Mouse (Mus musculus): Measurements from ENCODE around the gene Emx1. TPM values are rescaled to one million over a fixed set of nuclear protein-coding genes. Genes with fewer than 3 reads are reported as not detected.

Emx1 gene
- polyA plus RNA-seq, 1 experiment from 2014 or later: not detected

DNA sequence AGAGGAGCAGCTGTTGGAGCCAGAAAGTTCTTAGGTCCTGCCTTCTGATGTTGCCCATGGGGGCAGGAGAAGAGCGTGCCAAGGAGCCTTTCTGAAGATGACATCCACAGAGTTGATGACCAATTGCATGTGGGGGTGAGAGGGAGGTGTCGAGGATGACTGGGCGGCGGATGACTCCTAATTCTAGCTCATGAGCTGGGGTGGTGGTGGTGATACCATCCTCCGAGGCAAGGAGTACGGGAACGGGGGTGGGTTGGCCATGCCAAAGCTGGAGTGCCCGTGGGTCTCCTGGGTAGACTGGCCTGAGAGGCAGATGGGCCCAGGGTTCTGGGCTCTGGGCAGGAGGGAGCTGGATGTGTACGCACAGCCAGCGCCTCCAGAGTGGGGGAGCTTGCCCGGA, 32.5 kb downstream of the Emx1 start:
- H3K4me3 ChIP-seq (replicated peaks): no peak overlapping the region
- H3K36me3 ChIP-seq: no peaks in the 10 kb centered on the region
- 96% methylated on average over 11 of the region's 11 CpGs for WGBS
- H3K4me1 ChIP-seq: peaks cover 9% of the 10 kb centered on the region
- no peak overlapping the region for H3K27ac ChIP-seq (replicated peaks)
- no peaks in the 10 kb centered on the region for H3K9me3 ChIP-seq (replicated peaks)
- no peak overlapping the region for H3K9ac ChIP-seq (replicated peaks)
- ATAC-seq (ENCODE audit: low FRiP score): no peak
- H3K4me2 ChIP-seq: no peak overlapping the region
- H3K27me3 ChIP-seq (replicated peaks): no peaks in the 10 kb centered on the region

DNA sequence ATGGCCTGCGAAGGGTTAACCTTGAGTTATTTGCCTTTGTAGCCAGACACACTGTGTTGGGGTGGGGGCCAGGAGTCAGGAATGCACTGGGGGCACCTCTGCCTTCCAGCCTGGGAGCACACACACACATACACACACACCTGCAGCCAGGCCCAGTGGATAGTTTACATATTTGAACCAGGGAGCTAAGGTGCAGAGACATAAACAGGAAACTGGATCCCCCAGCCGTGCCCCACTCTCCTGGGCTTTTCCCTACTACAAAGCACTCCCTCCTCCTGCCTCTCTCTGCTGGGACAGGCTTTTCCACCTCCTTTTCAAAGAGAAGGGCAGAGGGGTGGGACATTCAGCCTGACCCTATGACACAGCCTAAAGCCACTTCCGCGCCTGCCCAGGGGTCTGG, 33.7 kb downstream of the Emx1 start:
- H3K9me3 ChIP-seq (replicated peaks): no peaks in the 10 kb centered on the region
- no peak for ATAC-seq (ENCODE audit: low FRiP score)
- H3K4me1 ChIP-seq: peaks cover 9% of the 10 kb centered on the region
- WGBS: 51% methylated on average over 4 of the region's 4 CpGs
- H3K27me3 ChIP-seq (replicated peaks): no peaks in the 10 kb centered on the region
- no peak overlapping the region for H3K27ac ChIP-seq (replicated peaks)
- H3K36me3 ChIP-seq: no peaks in the 10 kb centered on the region
- H3K4me3 ChIP-seq (replicated peaks): no peak overlapping the region
- no peak overlapping the region for H3K4me2 ChIP-seq
- no peak overlapping the region for H3K9ac ChIP-seq (replicated peaks)

DNA sequence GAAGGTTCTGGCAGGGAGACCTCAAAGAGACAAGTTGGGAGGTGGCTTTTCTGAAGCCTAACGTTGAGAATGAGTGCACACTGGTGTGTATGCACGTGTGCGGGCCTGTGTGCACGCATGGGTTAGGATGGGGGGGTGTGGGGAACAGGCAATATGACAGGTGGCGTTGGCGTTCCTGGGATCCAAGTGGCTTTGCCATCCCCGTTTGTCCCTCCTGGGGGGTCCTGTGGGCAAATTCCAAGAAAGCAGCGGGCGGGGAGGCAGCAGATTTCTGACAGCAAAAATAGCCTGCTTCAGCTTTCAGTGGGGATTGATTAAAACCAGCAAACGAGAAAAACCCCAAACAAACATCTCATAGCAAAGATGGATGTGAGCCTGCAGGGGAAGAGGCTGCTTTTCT, 35.3 kb downstream of the Emx1 start:
- no peak overlapping the region for H3K4me2 ChIP-seq
- ATAC-seq (ENCODE audit: low FRiP score): no peak
- 87% methylated on average over 10 of the region's 10 CpGs for WGBS
- H3K9me3 ChIP-seq (replicated peaks): no peaks in the 10 kb centered on the region
- no peak overlapping the region for H3K9ac ChIP-seq (replicated peaks)
- H3K4me1 ChIP-seq: peaks cover 9% of the 10 kb centered on the region
- H3K27ac ChIP-seq (replicated peaks): no peak overlapping the region
- no peak overlapping the region for H3K4me3 ChIP-seq (replicated peaks)
- no peaks in the 10 kb centered on the region for H3K27me3 ChIP-seq (replicated peaks)
- H3K36me3 ChIP-seq: no peaks in the 10 kb centered on the region

DNA sequence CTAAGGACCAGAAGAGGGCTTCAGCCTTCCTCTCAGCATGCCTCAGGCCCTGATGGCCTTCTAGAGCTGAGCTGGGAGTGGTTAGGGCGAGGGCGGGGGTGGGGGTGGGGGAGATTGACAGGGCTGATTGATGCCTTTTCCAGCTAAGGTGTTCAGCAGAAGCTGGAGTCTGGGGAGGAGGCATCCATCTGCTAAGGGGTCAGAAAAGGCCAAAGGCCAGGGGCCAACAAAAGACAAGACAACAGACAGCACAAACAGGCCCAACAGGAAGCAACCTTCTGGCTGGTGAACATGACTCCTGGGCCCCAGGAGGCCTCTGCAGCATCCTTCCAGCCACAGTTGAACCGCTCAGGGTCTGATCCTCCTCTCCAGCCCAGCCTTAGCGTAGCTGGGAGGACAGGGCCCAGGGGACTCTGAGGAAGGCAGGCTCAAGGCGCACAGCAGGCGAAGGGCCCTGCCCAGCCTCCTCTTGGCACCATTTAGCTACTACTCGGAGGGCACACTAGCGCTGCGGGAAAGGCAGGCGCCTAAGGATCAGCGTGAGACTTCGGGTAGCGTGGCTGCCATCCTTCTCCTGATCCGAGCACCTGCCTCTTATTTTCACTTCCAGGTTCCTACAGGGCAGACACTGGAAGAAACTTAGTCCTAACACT, 36.4 kb downstream of the Emx1 start:
- no peaks in the 10 kb centered on the region for H3K27me3 ChIP-seq (replicated peaks)
- no peak overlapping the region; the same call in 1 of the 2 replicates for H3K9ac ChIP-seq (replicated peaks)
- H3K27ac ChIP-seq (replicated peaks): no peak overlapping the region
- WGBS: 35% methylated on average over 14 of the region's 14 CpGs
- H3K4me2 ChIP-seq: no peak overlapping the region
- H3K4me1 ChIP-seq: peaks cover 9% of the 10 kb centered on the region
- H3K36me3 ChIP-seq: no peaks in the 10 kb centered on the region
- no peak for ATAC-seq (ENCODE audit: low FRiP score)
- H3K9me3 ChIP-seq (replicated peaks): no peaks in the 10 kb centered on the region
- H3K4me3 ChIP-seq (replicated peaks): no peak overlapping the region

DNA sequence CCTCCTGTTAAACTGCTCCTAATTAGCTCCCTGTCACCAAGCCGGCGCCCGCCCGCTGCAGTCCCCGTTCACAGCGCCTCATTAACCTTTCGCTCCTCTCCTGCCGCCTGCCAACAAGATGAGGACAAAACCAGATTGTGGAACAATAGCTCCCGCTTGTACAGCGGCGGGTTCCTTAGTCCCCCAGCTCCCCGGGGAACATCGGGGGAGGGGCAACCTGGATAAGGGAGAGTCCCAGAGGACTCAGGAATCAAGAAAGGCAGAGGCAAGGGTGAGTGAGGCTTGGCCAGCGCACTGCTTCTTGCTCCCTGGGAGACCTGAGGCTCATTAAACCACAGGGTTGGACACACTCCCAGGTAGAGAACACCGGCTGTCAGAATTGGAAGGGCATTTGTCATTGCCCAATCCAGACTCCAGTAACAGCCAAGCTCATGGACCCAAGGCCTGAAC, 37.2 kb downstream of the Emx1 start:
- Histone ChIP-seq H3K36me3 (no peaks in the 10 kb centered on the region), H3K9me3 (replicated peaks) (no peaks in the 10 kb centered on the region), H3K27me3 (replicated peaks) (no peaks in the 10 kb centered on the region), H3K27ac (replicated peaks) (no peak overlapping the region), H3K4me3 (replicated peaks) (no peak overlapping the region), H3K4me2 (no peak overlapping the region), H3K9ac (replicated peaks) (no peak overlapping the region), H3K4me1 (peaks cover 4% of the 10 kb centered on the region; the same call in 1 of the 2 replicates)
- no peak for ATAC-seq (ENCODE audit: low FRiP score)
- 28% methylated on average over 15 of the region's 15 CpGs for WGBS

DNA sequence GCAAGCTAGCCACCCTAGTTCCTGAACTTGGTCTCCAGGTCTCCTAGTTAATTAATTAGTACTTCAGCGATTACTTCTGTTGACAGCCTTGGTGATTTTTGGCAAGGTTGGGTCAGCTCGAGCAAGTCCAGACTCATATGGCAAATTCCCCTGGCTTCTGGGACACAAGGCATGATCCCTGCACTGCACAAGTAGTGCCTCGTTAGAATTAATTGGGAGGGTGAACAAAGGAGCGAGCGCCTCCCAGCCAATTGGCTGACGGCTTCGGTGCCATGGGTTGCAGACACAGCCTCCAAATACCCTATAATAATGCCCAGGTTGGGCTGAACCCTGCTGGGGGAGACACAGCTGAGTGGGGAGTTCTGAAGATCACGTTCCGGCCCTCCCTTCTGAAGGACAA, 39.3 kb downstream of the Emx1 start:
- Histone ChIP-seq H3K4me1 (peaks cover 4% of the 10 kb centered on the region; the same call in 1 of the 2 replicates), H3K9me3 (replicated peaks) (no peaks in the 10 kb centered on the region), H3K9ac (replicated peaks) (no peak overlapping the region), H3K4me3 (replicated peaks) (no peak overlapping the region), H3K27ac (replicated peaks) (no peak overlapping the region), H3K27me3 (replicated peaks) (no peaks in the 10 kb centered on the region), H3K4me2 (no peak overlapping the region), H3K36me3 (no peaks in the 10 kb centered on the region)
- no peak for ATAC-seq (ENCODE audit: low FRiP score)
- WGBS: 70% methylated on average over 9 of the region's 9 CpGs

DNA sequence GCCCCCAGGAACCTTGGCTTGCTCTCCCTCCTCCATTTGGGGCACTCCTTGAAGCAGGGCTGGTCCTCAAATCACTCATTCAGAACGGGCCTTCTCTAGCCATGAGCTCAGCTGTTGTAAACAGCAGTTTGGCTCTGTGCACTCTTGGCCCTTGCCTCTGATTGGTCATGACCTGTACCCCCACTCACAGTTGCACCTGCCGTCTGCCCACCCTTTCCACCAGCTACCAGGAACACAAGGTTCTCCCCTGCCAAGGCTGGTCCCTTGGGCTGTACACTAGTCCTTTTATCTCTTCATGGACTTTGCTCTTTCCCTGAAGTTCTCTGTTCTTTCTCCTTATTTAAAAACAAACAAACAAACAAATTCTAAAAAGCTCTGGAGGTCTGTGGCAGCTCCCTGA, 40.3 kb downstream of the Emx1 start:
- Histone ChIP-seq H3K4me2 (no peak overlapping the region), H3K27ac (replicated peaks) (no peak overlapping the region), H3K4me1 (peaks cover 12% of the 10 kb centered on the region), H3K9me3 (replicated peaks) (no peaks in the 10 kb centered on the region), H3K9ac (replicated peaks) (no peak overlapping the region), H3K27me3 (replicated peaks) (no peaks in the 10 kb centered on the region), H3K4me3 (replicated peaks) (no peak overlapping the region), H3K36me3 (no peaks in the 10 kb centered on the region)
- WGBS: 66% methylated on average over 2 of the region's 2 CpGs
- no peak for ATAC-seq (ENCODE audit: low FRiP score)

DNA sequence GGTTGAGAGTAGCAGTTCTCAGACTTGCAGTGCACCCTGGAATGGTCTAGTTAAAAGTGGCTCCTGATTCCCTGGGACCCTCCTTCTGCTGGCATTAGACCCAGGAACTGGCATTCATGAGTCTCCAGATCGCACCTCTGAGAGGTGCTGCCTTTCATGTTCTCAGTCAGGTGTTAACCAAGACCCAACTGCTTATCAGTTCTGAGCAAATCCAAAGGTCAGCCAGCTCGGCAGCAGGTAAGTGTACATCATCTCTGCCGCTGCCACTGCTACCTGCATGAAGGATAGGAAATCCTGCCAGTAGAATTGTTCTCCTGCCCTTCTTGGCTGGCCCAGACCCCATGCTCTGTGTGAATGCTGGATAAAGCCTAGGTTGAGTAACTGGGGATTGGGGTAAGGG, 43.5 kb downstream of the Emx1 start:
- H3K36me3 ChIP-seq: no peaks in the 10 kb centered on the region
- no peaks in the 10 kb centered on the region for H3K27me3 ChIP-seq (replicated peaks)
- H3K9me3 ChIP-seq (replicated peaks): no peaks in the 10 kb centered on the region
- H3K9ac ChIP-seq (replicated peaks): no peak overlapping the region
- H3K27ac ChIP-seq (replicated peaks): no peak overlapping the region
- WGBS: 81% methylated on average over 3 of the region's 3 CpGs
- peaks cover 16% of the 10 kb centered on the region for H3K4me1 ChIP-seq
- no peak overlapping the region for H3K4me2 ChIP-seq
- H3K4me3 ChIP-seq (replicated peaks): no peak overlapping the region
- ATAC-seq (ENCODE audit: low FRiP score): no peak

DNA sequence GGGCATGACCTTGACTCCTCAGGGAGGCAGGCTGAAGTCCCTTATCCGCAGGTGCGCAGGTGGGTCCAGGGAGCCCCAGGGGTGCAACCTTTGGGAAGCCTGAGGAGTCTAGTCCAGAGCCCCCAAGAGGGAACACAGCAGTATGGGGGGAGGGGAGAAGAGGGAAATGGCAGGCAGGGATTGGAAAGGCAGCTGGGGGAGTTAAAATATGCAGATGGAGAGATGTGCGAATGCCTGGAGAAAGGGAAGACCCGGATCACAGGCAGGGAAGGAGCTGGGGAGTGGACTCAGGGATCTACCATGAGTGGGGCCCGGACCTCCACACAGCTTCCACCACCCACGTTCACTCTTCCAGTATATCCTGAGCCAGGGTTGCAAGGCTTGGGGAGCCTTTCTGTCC, 44.2 kb downstream of the Emx1 start:
- Histone ChIP-seq H3K4me1 (peaks cover 16% of the 10 kb centered on the region), H3K9ac (replicated peaks) (no peak overlapping the region), H3K4me2 (no peak overlapping the region), H3K9me3 (replicated peaks) (no peaks in the 10 kb centered on the region), H3K27ac (replicated peaks) (no peak overlapping the region), H3K4me3 (replicated peaks) (no peak overlapping the region), H3K27me3 (replicated peaks) (no peaks in the 10 kb centered on the region), H3K36me3 (no peaks in the 10 kb centered on the region)
- WGBS: 35% methylated on average over 6 of the region's 6 CpGs
- ATAC-seq (ENCODE audit: low FRiP score): no peak

DNA sequence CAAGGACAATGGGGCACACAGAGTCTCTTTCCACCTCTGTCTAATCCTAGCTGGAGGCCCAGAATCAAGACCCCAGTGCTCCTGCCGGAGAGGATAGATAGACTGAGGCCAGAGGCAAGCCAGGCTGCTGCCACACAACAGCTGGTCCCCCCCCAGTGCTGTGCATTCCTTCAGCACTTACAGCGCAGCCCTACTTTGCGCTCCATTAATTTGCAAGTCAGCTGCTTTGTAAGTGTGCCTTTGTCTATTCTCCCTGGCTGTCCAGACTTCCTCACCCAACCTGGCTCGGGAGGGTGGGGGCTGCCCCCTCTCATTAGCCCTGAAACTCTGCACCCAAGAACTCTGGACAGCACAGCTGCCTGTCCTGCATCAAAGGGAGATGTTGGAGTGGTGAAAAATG, 44.8 kb downstream of the Emx1 start:
- Histone ChIP-seq H3K27me3 (replicated peaks) (no peaks in the 10 kb centered on the region), H3K27ac (replicated peaks) (no peak overlapping the region), H3K4me3 (replicated peaks) (no peak overlapping the region), H3K36me3 (no peaks in the 10 kb centered on the region), H3K9ac (replicated peaks) (no peak overlapping the region), H3K4me2 (no peak overlapping the region), H3K9me3 (replicated peaks) (no peaks in the 10 kb centered on the region), H3K4me1 (peaks cover 16% of the 10 kb centered on the region)
- 30% methylated on average over 4 of the region's 4 CpGs for WGBS
- no peak for ATAC-seq (ENCODE audit: low FRiP score)

DNA sequence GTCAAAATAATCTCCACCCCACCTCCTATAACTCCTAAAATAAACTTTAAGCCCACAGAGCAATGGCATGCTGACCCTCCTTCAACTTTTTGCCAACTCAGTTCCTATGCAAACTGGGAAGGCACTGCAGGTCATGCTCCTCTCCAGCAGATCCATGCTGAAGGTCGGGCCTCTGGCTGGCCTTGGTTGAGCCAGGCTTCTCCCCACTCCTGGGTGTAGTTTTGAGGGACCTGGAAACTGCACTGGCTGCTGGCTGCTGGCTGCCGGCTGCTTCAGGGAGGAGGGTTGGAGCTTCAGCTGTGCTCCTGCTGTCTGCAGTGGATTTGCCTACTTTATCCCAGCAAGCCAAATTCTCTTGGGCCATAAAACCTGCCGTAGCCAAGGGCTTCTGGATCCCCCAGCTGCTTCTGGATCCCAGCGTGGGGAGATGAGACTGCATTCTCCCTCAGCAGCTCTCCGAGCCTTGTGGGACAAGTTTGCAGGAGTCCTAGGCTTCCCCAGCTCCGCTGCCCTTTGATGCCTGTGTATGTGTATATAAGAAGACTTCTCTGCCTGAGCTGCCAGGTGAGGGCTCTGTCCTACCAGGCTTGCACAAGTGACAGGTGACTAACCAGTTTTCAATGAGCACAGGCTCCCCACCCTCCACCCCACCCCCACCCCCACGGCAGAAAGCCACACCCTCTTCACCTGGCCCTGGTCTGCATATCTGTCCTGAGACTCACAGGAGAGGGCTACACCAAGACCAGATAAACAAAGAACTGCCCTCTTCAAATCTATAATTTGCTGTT, 45.8 kb downstream of the Emx1 start:
- H3K36me3 ChIP-seq: no peaks in the 10 kb centered on the region
- H3K27me3 ChIP-seq (replicated peaks): no peaks in the 10 kb centered on the region
- no peak overlapping the region for H3K27ac ChIP-seq (replicated peaks)
- WGBS: 21% methylated on average over 7 of the region's 7 CpGs
- no peak overlapping the region for H3K4me2 ChIP-seq
- H3K9ac ChIP-seq (replicated peaks): no peak overlapping the region
- no peak for ATAC-seq (ENCODE audit: low FRiP score)
- H3K9me3 ChIP-seq (replicated peaks): no peaks in the 10 kb centered on the region
- H3K4me3 ChIP-seq (replicated peaks): no peak overlapping the region
- peaks cover 16% of the 10 kb centered on the region for H3K4me1 ChIP-seq

DNA sequence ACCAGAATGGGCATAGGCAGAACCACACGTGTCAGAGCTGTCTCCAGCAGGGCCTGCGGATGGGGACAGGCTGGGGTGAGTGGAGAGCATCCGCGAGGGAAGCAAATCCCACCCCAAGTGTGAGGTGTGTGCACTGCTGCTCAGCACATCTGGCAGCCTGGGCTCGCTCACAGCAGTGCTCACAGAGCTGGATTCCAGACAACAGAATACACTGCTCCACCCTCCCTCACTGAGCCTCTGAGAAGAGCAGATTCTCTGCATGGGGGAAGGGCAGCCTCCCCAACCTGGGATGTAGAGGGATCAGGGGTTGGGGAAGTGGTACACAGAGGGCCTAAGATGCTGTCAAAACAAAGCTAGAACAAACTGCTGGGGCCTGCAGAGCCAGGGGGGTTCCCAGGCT, 47.6 kb downstream of the Emx1 start:
- Histone ChIP-seq H3K36me3 (no peaks in the 10 kb centered on the region), H3K9me3 (replicated peaks) (no peaks in the 10 kb centered on the region), H3K4me1 (peaks cover 16% of the 10 kb centered on the region), H3K4me3 (replicated peaks) (no peak overlapping the region), H3K27me3 (replicated peaks) (no peaks in the 10 kb centered on the region), H3K4me2 (no peak overlapping the region), H3K9ac (replicated peaks) (no peak overlapping the region), H3K27ac (replicated peaks) (no peak overlapping the region)
- no peak for ATAC-seq (ENCODE audit: low FRiP score)
- 57% methylated on average over 5 of the region's 5 CpGs for WGBS

All from neural tube, embryonic 15.5 days (tissue).